Mouse (Mus musculus) gastrocnemius, postnatal 10 days (tissue): ENCODE results near the gene Pebp1. TPM values are rescaled to one million over a fixed set of nuclear protein-coding genes. Genes with fewer than 3 reads are reported as not detected.
"Not testable (repeated sequence)": the region's sequence is repeated elsewhere in the genome, so short reads cannot be mapped to it uniquely, and the experiment has no call there.

Source experiments
- DNase-seq: peaks from one replicate; pipeline ENCODE4 v3.0.0; 2021; ENCODE audit warnings: mixed read lengths
- long read RNA-seq, 2 experiments: library from polyadenylated mRNA; stranded (forward); transcript quantifications; one replicate each; pipeline ENCODE4 v2.0.0; 2021
- total RNA-seq, 2 experiments: library from RNA; stranded (reverse); gene quantifications; 2 replicates each; pipeline ENCODE4 v1.2.3; 2021

Gene Pebp1
- 100 to 1,000 TPM; 307 to 317 TPM for total RNA-seq
- long read RNA-seq, experiment 1, transcript Pebp1-201 (4 exons, 1,240 nt) = major isoform, 349 of 356 reads
- long read RNA-seq, experiment 1, partial matches to known transcripts = 2 of 356 reads
- long read RNA-seq, experiment 1, other reads (novel, unspliced or antisense) = 5 of 356 reads
- long read RNA-seq, experiment 2, transcript Pebp1-201 (4 exons, 1,240 nt) = major isoform, 357 of 368 reads
- long read RNA-seq, experiment 2, partial matches to known transcripts = 10 of 368 reads
- long read RNA-seq, experiment 2, other reads (novel, unspliced or antisense) = 1 of 368 reads

DNA sequence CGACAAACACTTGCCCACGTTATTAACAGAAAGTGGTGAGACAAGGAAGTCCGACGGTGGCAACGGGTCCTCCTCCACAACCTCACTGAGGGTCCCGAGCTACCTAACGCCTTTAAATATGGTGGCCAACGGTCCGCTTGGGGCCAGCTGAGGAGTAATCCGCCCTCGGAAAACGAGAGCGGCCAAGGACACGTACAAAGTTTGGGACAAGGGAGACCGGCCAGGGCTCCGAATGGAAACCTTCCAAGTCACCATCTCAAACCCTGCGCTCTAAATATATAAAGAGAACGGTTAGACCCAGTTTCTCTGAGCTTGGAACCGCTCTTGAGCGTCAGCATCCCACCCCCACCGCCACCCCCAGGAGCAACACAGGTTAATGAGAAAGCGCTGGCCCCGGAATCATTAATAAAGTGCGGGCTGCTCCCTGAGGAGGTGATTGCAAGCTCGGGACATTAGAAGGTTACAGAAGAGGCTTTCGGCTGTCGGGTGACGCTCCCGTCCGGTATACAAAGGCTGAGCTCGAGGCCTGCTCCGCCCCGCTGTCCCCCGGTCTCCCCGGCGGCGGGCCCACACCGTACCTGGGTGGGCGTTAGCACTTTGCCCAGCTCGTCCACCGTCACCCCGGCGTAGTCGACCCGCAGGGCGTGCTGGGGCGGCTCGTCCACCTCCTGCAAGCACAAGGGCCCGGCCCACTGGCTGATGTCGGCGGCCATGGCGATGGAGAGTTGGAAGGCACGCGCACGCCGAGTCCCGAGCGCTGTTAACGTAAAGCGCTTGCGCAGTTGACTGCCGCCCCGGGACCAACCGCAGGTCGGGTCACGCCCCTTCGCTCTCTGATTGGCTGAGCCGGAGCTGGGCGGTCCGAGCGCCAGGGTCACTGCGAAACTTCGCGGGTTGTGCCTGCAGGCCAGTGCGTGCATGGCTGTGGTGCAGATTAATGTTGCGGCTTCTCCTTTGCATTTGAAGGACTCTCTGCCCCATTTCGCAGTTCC, at the start of gene Pebp1:
Gene Pebp1, minus strand, starts transcription at position 795 of the 992 bp plus-strand sequence.
- DNase-seq = peak; percentile 97

DNA sequence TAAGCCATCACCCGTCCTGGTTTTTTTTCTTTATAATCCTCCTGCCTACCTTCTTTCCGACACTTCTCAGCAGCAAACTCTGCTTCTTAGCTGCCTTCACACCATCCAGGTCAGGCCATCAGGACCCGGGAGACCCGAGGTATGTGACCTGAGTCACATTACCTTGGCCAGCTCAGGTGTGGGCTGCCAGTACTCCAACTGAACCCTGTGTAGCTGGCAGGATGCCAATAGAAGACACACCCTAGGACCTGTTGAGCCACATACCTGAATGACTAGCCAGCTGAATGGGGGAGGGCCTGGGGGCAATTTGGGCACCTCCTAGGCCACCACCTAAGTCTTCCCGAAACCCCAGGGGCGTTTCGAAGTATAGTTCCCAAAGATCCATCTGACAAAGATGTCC, 43.0 kb upstream of the Pebp1 start:
- no peak for DNase-seq

DNA sequence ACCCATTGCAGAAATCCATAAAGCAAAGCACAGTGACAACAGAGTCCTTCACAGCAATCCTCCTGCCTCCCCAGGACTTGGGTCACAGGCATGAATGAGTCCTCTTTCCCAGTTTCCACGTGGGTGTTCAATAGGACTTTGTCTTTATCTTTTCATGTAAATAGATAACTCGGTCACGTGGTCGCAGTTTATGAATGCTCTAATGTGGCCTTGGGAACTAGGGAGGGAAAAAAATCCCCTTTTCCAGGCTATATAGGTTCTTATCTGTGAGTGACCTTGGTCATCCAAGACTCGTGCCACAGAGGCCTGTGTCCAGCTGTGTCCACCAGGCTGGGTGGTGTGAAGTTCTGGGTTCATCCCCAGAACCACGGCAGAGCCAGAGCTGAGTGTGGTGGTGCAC, 39.0 kb upstream of the Pebp1 start:
- no peak for DNase-seq

DNA sequence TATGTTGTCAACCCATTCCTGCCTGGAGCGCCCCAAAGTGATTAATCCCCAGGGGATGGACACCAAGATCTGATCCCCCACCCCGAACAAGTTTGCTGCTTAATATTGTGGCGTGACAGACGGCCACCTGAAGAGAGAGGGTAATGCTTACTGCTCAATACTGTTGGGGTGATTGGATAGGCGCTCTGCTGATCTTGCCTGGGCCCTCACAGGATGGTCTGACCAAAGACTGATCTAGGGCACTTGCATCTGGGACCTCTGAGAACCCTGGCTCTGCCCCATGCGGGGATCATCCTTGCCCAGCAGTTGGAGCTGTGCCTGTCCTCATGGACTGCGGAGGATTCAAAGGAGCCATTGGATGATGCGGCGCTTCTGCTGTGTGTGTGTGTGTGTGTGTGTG, 36.3 kb upstream of the Pebp1 start:
- DNase-seq = no peak

DNA sequence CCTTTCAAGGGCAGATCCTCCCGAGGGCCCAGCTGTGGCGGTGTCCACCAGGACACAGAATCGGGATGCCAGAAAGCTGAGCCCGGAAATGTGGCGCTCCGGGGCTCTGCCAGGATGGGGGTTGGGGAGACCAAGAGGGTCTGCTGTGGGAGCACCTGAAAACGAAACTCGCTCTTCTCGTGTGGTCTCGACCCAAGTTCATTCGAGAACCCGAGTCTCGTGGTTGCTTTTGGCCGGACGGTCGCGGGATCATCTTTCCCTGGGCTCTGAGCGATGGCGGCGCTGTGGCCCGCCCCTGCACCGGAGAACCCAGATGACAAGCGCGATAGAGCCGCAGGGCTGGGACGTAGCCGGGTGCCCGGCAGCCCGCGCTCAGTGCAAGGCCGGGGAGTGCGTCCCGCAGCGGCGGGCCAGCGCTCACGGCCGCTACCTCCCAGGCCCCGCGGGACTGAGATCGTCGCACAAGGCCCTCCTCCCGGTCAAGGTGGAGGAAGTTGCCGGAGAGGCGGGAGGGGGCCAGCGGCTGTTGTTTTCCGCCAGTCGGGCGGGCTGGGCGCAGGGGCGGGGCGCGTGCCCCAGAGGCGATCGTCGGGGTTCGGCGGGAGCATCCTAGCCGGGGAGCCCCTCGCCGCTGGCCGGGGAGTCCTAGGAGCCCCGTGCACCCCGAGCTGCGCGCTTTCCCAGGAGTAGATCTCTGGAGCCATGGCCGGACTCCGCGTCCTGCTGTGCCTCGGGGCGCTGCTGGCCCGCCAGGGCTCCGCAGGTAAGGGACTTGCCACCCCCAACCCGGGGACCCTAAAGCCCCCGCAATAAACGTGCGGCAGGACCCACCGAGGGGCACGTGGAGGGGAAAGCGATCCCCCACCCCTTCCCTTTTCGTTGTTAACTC, 31.6 kb upstream of the Pebp1 start, which contains the start of gene Vsig10:
Gene Vsig10, plus strand, starts transcription at position 343 of the 889 bp plus-strand sequence.
- peak; percentile 72 for DNase-seq

DNA sequence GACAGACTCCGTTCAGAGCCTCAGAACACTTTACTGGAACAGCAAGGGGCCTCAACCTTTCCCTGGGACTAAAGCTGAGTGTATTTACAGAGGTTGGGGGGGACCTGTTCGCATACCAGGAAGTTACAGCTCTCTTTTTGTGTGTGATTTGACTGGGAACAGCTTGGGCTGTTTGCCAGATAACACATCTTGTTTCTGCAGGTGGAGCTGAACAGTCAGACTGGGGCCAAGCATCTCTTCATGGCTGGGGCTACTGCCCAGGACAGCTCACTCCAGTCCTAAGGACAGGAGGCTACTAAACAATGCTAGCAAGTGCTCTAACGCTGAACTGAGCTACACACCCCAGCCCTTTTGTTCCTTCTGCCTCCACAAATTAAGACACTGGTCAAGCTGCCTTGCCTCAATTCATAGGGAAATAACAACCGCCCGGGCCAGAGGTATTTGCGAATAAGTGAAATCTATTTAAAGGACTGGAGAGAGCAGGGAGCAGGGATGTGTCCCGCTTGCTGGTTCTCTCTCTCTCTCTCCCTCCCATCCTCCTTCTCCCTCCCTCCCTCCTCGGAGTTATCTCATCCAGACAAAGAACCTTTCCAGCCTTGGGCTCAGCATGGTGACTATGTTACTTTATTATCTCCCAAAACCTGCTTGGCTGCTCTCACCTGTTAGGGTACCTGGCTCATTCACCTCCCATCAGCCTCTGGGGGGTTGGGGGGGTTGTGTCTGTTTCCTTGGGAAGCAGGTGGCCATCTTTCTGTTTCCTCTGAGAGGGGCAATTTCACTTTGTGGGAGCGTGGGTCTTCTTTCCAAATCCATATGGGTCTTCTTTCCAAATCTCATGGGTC, 27.4 kb upstream of the Pebp1 start:
- no peak for DNase-seq

DNA sequence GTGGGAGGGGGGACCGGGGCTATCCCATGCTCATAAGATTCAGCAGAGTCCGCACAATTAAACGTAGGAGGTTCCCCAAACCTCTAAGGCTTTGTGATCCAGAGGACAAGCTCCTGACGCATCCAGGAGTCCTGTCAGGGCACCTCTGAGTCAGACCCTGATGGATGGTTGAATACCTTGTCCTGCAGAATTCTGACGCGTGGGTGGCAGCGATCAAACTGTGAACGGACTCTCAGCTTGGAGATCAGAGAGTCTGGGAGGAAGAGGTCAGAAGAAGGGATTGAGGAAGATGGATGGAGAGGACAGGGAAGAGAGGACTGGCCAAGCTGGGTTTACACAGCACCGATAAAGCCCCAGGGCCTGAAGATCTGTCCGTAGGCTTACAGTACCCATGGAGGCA, 26.5 kb upstream of the Pebp1 start:
- no peak for DNase-seq

DNA sequence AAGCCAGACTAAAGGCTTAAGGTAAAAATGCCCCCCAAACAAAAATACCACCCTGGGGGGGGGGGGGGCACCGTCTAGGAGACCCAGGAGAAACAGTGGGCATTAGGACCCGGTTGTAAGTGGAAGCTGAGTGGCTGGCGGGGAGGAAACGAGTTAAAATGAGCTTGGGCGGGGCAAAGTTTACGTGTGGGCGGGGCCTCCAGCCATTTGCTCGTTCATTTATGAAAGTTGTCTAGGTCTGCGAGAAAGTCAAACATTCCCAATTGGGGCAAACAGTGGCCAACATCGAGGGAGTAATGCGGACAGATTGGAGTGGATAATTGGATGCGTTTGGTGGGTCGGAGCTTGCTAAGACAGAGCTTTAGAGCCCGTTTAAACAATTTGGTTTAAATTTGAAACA, 26.0 kb upstream of the Pebp1 start:
- peak; percentile 56 for DNase-seq

DNA sequence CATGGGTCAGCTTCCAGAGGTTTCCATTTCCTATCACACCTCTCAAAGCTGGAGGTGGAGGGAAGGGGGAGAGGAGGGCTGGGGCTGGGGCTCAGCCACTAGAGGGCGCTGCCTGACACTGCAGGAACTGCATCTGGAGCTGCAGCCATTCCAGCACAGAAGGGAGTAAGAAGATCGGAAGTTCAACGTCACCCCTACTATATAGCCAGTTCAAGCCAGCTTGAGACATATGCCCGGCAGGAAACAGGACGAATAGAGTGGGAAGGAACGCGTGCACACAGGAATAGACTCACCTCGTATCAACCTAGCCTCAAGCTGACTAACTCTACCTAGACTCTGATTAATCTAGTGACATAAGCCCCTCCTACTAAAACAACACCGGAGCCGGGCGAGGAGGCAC, 20.3 kb upstream of the Pebp1 start:
- DNase-seq = peak; percentile 82

DNA sequence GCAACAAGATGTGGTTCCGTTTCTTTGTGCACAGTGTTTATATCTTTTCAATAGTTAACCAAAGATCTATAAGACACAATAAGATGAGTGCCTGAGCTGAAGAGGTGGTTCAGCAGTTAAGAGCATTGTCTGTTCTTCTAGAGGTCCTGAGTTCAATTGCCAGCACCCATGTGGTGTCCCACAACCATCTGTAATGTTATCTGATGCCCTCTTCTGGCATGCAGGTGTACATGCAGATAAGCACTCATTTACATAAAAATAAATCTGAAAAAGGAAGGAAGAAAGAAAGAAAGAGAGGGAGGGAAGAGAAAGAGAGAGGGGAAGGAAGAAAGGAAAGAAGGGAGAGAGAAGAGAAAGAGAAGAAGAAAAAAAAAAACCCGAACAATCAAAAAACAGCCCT, 19.4 kb upstream of the Pebp1 start:
- DNase-seq = no peak

DNA sequence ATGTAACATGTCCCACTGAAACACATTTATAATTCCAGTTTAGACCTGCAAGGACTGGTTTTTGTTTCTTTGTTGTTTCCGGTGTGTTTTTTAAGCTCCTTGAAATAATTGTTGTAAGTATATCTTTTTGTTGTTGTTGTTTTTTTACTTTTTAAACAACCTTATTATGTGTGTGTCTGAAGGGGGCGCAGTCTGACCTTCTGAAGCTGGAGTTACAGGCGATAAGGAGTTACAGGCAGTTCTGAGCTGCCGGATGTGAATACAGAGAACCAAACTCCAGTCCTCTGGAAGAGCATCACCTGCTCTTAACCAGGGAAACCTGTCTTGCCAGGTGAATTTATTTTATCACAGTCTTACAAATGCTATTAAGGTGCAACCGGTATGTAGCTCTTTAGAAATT, 18.3 kb upstream of the Pebp1 start:
- DNase-seq = no peak

DNA sequence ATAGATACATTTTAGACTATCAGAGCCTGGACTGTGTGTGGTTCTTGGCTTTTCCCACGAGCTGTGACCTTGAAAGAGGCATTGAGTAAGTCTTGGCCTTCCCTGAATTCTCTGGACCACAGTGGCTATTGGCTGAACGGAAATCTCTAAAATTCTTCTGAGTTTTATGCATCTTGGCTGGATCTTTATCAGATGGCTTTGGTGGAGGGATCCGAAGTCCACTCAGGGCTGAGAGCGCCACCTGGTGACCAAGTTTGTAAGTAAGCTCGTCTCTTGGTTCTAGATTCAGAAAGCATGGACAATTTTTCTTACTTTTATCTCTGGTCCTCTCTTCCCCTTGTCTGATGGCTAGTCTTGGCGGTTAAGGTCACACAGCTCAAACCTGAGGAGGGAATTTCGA, 17.5 kb upstream of the Pebp1 start:
- peak; percentile 86 for DNase-seq

DNA sequence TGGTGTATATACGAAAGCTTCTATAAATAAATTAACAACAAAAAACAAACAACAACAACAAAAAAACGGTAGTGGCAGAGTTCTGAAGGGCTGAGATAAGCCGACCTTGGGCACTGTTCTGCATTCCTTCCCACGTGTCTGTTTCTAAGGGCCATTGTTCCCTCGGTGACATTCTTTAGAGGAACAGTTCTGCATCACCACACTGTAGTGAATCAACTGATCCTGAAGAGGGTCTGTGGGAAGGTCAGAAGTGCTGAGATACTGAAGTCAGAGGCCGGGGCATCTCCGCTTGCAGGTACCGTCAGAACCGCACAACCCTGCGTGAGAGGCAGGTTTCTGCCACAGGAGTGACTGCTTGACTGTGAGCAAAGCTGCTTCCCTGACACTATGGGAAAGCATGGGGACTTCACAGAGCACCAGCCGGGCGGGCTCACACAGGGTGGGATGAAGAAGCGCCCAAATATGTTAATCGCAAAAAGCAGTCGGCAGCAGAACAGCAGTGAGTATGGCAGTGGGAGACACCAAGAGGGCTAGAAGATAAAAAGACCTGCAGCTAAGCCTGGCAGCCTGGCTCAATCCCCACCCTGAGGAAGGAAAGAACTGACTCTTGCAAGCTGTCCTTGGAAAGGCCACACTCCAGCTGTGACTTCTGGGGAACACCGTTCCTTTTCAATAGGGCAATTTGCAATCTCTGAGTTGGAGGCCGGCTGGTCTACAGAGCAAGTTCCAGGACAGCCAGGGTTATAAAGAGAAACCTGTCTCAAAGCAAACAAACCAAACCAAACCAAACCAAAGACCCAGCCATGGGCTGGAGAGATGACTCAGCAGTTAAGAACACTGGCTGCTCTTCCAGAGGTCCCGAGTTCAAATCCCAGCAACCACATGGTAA, 16.5 kb upstream of the Pebp1 start:
- DNase-seq = no peak

DNA sequence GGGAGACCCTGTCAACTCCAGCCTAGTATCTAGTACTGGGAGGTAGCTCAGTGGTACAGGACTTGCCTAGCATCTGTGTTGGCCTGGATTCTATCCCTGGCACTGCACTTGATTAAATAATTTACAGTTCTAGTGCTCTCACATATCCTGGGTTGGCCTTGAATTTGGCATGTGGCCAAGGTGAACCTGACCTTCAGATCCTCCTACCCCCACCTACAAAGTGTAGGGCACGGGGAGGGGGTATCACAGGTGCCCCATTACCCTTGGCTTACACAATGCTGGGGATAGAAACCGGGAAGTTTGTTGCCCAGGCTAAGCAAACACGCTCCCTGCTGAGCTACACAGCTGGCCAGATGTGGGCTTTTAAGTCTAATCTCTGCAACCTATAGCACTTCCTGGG, 15.5 kb upstream of the Pebp1 start:
- no peak for DNase-seq

DNA sequence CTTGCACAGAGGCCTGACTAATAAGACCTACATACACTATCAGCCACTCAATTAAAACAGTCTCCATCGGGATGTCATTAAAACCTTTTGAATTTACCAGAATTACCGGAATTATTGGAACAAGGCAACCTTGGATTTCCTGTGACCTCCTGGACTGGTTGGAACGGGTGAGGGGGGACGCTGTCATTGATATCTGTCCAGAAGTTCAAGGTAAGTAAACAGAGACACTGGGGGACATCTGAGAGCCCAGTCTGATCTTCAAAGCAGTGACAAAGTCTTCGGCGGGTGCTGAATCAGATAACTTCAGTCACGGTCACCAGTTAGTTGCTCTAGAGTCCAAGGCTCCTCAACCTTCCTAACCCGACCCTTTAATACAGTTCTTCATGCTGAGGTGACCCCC, 7.6 kb upstream of the Pebp1 start:
- no peak for DNase-seq

DNA sequence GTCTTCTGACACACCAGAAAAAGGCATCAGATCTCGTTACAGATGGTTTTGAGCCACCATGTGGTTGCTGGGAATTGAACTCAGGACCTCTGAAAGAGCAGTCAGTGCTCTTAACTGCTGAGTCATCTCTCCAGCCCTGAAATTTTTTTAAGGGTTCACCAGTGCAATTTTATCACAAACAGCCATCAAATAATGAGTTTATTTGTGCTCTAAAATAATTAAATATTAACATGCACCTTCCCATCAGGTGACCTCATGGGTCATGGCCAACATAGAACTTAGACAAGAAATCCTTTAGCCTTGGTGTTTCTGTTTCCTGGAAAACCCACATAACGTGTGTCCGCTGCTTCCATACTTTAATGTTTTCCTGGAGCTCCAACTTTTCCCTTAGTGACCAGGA, 6.4 kb upstream of the Pebp1 start:
- DNase-seq = not testable (repeated sequence)

DNA sequence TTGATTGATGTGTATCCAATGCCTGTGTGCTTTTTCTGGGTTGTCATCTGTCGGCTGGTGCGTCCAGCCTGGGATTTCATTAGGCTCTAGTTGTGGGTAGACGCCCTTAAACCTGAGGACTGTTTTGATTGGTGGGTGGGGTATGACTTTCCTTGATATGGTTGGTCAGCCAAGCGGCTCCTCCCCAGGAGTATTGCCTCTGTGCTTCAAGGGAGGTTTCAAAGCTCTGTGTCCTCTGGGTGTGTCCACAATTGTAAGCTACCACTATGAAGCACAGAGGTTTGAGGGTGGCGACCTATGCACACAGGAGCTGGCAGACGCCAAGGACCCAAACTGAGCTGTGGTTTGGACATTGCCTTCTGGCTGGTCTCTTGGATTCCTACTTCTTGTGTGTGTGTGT, 5.1 kb upstream of the Pebp1 start:
- no peak for DNase-seq

DNA sequence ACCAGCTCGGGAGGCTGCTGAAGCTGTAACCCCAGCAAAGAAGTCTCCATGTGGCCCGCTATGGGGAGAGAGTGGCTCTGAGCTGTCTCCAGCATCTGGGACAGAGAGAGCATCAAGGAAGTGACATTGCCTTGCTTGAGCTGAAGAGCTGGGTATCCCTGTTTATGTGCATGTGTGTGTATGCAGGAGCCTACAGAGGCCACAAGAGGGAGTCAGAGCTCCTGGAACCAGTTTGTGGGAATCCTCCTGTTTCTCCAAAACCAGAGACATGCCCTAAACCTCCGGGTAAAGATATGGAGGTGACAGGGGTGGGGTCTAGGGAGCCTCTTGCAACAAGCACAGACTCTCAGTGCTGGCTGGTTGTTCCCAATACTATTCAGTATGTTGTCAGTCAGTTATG, 3.9 kb upstream of the Pebp1 start:
- DNase-seq = no peak

DNA sequence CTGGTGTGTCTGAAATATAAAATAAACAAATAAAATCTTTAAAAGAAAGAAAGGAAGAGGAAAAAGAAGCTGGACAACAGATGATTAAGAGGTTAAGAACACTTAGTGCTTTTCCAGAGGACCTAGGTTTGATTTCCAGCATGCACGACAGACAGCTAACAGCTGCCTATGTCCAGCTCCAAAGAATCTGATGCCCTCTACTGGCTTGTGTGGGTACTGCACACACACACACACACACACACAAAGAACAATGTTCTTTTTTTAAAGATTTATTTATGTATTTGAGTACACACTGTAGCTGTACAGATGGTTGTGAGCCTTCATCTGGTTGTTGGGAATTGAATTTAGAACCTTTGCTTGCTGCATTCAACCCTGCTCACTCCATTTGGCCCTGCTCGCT, 2.7 kb upstream of the Pebp1 start:
- no peak for DNase-seq

DNA sequence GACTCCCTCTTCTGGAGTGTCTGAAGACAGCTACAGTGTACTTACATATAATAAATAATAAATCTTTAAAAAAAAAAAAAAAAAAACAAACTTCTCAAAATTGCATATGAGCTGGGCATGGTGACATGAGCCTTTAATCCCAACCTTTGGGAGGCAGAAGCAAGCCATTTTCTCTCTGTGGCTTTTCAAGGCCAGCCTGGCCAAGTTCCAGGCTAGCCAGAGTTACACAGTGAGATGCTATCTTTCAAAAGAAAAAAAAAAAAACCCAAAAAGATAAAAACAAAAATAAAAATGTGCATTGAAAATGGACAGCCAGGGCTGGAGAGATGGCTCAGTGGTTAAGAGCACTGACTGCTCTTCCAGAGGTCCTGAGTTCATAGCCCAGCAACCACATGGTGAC, 2.2 kb upstream of the Pebp1 start:
- no peak for DNase-seq
